In the genomic region with DNA sequence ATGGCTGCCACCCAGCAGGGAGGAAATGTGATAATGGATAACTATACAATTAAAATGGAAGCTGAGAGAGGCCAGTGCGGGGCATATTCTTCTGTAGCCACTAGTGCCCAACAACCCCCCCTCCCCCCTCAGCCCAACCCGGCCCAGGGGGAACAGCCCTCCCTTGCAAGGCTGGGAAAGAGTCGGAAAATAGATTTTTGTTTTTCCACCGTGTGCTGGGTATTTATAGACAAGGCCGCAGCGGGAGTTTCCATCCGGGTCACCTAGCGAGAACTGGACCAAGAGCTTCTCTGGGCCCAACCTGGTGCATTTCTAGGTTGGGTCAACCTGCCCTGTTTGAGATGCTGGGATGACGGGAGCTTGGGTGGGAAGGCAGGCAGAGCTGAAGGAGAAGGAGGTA, we compare ENCODE assay signal across 18 mouse cellular contexts. TPM values are rescaled to one million over a fixed set of nuclear protein-coding genes. Genes with fewer than 3 reads are reported as not detected.
A peak's percentile ranks its signal among the peaks of the same experiment; 100 is the strongest.
DNase-seq lines count a peak whose midpoint lies in the region; ATAC-seq lines count a peak whose summit lies in the region.
"Had no signal": no experiment of that assay in that cellular context is flagged by ENCODE, and none has a peak within 500 bp of the region (broad histone marks: within the 10 kb centered on the region; RNA-seq: fewer than 3 reads in every experiment).

No protein-coding gene starts in this region.

- no peak for ATAC-seq in forebrain, embryonic 13.5 days
- ATAC-seq in forebrain, embryonic 14.5 days = no peak
- ATAC-seq in neural tube, embryonic 11.5 days (ENCODE audit: insufficient read depth, low FRiP score, low TSS enrichment) = no peak
- no peak for ATAC-seq in neural tube, embryonic 15.5 days (ENCODE audit: low FRiP score)
- ATAC-seq in midbrain, embryonic 11.5 days (ENCODE audit: low FRiP score) = peak; percentile 18; the same call in 1 of the 2 replicates
- ATAC-seq: Patski had no signal

- no peaks in the 10 kb centered on the region for H3K36me3 ChIP-seq in forebrain, embryonic 13.5 days (ENCODE audit: poor library complexity, severe bottlenecking)
- H3K36me3 ChIP-seq in forebrain, embryonic 14.5 days (ENCODE audit: control insufficient read depth, insufficient read depth, low read length) = peaks cover 16% of the 10 kb centered on the region; the same call in 1 of the 2 replicates
- no peaks in the 10 kb centered on the region; the same call in 1 of the 2 replicates for H3K36me3 ChIP-seq in neural tube, embryonic 11.5 days (ENCODE audit: control insufficient read depth, insufficient read depth, low read length)
- peaks cover 19% of the 10 kb centered on the region for H3K36me3 ChIP-seq in neural tube, embryonic 15.5 days
- peaks cover 5% of the 10 kb centered on the region; the same call in 1 of the 2 replicates for H3K36me3 ChIP-seq in midbrain, embryonic 11.5 days (ENCODE audit: control insufficient read depth, insufficient read depth, low read length)

- H3K9me3 ChIP-seq in forebrain, embryonic 13.5 days (replicated peaks) = no peaks in the 10 kb centered on the region
- H3K9me3 ChIP-seq in forebrain, embryonic 14.5 days (replicated peaks; ENCODE audit: control insufficient read depth, low read length) = no peaks in the 10 kb centered on the region
- H3K9me3 ChIP-seq in neural tube, embryonic 11.5 days (ENCODE audit: control insufficient read depth, low read length) = no peaks in the 10 kb centered on the region
- no peaks in the 10 kb centered on the region for H3K9me3 ChIP-seq in neural tube, embryonic 15.5 days (replicated peaks)
- no peaks in the 10 kb centered on the region for H3K9me3 ChIP-seq in midbrain, embryonic 11.5 days (ENCODE audit: control insufficient read depth, low read length)
- H3K9me3 ChIP-seq: neural tube, embryonic 13.5 days had no signal

- H3K27ac ChIP-seq in forebrain, embryonic 13.5 days = peak overlapping the region; percentile 46; the same call in 1 of the 2 replicates
- H3K27ac ChIP-seq in forebrain, embryonic 14.5 days (ENCODE audit: low read depth, low read length) = no peak overlapping the region
- H3K27ac ChIP-seq in neural tube, embryonic 11.5 days (ENCODE audit: low read depth, low read length) = 0 out of 2 replicates have a peak overlapping the region, but pooled peaks have one; percentile 14
- H3K27ac ChIP-seq in neural tube, embryonic 15.5 days (replicated peaks) = no peak overlapping the region
- no peak overlapping the region; the same call in 1 of the 2 replicates for H3K27ac ChIP-seq in midbrain, embryonic 11.5 days (ENCODE audit: low read depth, low read length)

- 0 out of 2 replicates have a peak, but pooled peaks cover 2% of the 10 kb centered on the region for H3K27me3 ChIP-seq in forebrain, embryonic 13.5 days
- H3K27me3 ChIP-seq in forebrain, embryonic 14.5 days (replicated peaks; ENCODE audit: control insufficient read depth, insufficient read depth, low read length) = no peaks in the 10 kb centered on the region
- H3K27me3 ChIP-seq in neural tube, embryonic 11.5 days (ENCODE audit: control insufficient read depth, insufficient read depth, low read length) = no peaks in the 10 kb centered on the region
- no peaks in the 10 kb centered on the region for H3K27me3 ChIP-seq in neural tube, embryonic 15.5 days (replicated peaks)
- no peaks in the 10 kb centered on the region for H3K27me3 ChIP-seq in midbrain, embryonic 11.5 days (ENCODE audit: control insufficient read depth, insufficient read depth, low read length)
- H3K27me3 ChIP-seq: neural tube, embryonic 13.5 days; Patski had no signal

- peaks cover 29% of the 10 kb centered on the region for H3K4me1 ChIP-seq in forebrain, embryonic 13.5 days
- H3K4me1 ChIP-seq in forebrain, embryonic 14.5 days (ENCODE audit: control insufficient read depth, insufficient read depth, low read length) = peaks cover 18% of the 10 kb centered on the region
- H3K4me1 ChIP-seq in neural tube, embryonic 11.5 days (ENCODE audit: control insufficient read depth, insufficient read depth, low read length) = peaks cover 15% of the 10 kb centered on the region
- H3K4me1 ChIP-seq in neural tube, embryonic 15.5 days = peaks cover 50% of the 10 kb centered on the region
- H3K4me1 ChIP-seq in midbrain, embryonic 11.5 days (ENCODE audit: control insufficient read depth, insufficient read depth, low read length) = peaks cover 48% of the 10 kb centered on the region

- DNase-seq in forebrain, embryonic 14.5 days (ENCODE audit: low spot score) = no peak
- no peak for DNase-seq in neural tube, embryonic 11.5 days (ENCODE audit: low spot score)
- no peak for DNase-seq in midbrain, embryonic 11.5 days (ENCODE audit: low spot score, missing footprints)
- no peak for DNase-seq in spleen, postnatal 4 days (ENCODE audit: low spot score in 2 of 2)
- DNase-seq in cerebellum, postnatal 4 days (ENCODE audit: low spot score in 2 of 2) = no peak
- no peak for DNase-seq in layer of hippocampus, postnatal 36 days
- DNase-seq: adrenal gland, postnatal 36 days; cerebellum, adult 9-11 months; kidney, adult 9 months; kidney, postnatal 4 days; lung, adult 18-20 months; lung, postnatal 36 days; thymus, adult 2 months had no signal

- no peak overlapping the region; the same call in 1 of the 2 replicates for H3K9ac ChIP-seq in forebrain, embryonic 13.5 days
- H3K9ac ChIP-seq in forebrain, embryonic 14.5 days (ENCODE audit: low read length) = no peak overlapping the region
- H3K9ac ChIP-seq in neural tube, embryonic 11.5 days (ENCODE audit: low read length) = no peak overlapping the region; the same call in 1 of the 2 replicates
- H3K9ac ChIP-seq in neural tube, embryonic 15.5 days (replicated peaks) = no peak overlapping the region
- H3K9ac ChIP-seq in midbrain, embryonic 11.5 days (ENCODE audit: low read length) = no peak overlapping the region
- H3K9ac ChIP-seq: neural tube, embryonic 13.5 days had no signal

- 48% methylated on average over 9 of the region's 9 CpGs for WGBS in forebrain, embryonic 13.5 days
- WGBS in forebrain, embryonic 14.5 days = 50% methylated on average over 9 of the region's 9 CpGs
- 79% methylated on average over 9 of the region's 9 CpGs for whole genome bisulfite sequencing in neural tube, embryonic 11.5 days
- 62% methylated on average over 9 of the region's 9 CpGs for WGBS in neural tube, embryonic 15.5 days
- 67% methylated on average over 9 of the region's 9 CpGs for WGBS in midbrain, embryonic 11.5 days

- H3K4me3 ChIP-seq in forebrain, embryonic 13.5 days = no peak overlapping the region
- H3K4me3 ChIP-seq in forebrain, embryonic 14.5 days (ENCODE audit: low read depth, low read length) = no peak overlapping the region
- no peak overlapping the region for H3K4me3 ChIP-seq in neural tube, embryonic 11.5 days (ENCODE audit: low read depth, low read length)
- no peak overlapping the region for H3K4me3 ChIP-seq in neural tube, embryonic 15.5 days (replicated peaks)
- no peak overlapping the region for H3K4me3 ChIP-seq in midbrain, embryonic 11.5 days (ENCODE audit: low read depth, low read length)
- H3K4me3 ChIP-seq: erythroblast, embryonic 14.5 days; neural tube, embryonic 13.5 days had no signal

- H3K4me2 ChIP-seq in forebrain, embryonic 13.5 days = no peak overlapping the region
- H3K4me2 ChIP-seq in forebrain, embryonic 14.5 days (ENCODE audit: low read length) = no peak overlapping the region
- no peak overlapping the region for H3K4me2 ChIP-seq in neural tube, embryonic 11.5 days (ENCODE audit: low read depth)
- no peak overlapping the region for H3K4me2 ChIP-seq in neural tube, embryonic 15.5 days
- no peak overlapping the region for H3K4me2 ChIP-seq in midbrain, embryonic 11.5 days
- H3K4me2 ChIP-seq: neural tube, embryonic 13.5 days had no signal

RNA-seq across cellular contexts. Expression of a gene that starts 32.2 kb away (rescaled TPM):
- polyA plus RNA-seq in forebrain, embryonic 13.5 days (2015; fragmentation: Nextera tagmentation; extraction: Ambion mirVana) = 5.4 and 8.4 TPM in 2 replicates
- 7.0 and 7.1 TPM in 2 replicates for polyA plus RNA-seq in forebrain, embryonic 14.5 days (2014; fragmentation: Nextera tagmentation; extraction: Ambion mirVana)
- 9.0 and 10.0 TPM in 2 replicates for polyA plus RNA-seq in neural tube, embryonic 11.5 days (2014; fragmentation: Nextera tagmentation; extraction: Ambion mirVana)
- 12.8 and 14.7 TPM in 2 replicates for polyA plus RNA-seq in neural tube, embryonic 15.5 days (2015; fragmentation: Nextera tagmentation; extraction: Ambion mirVana)
- polyA plus RNA-seq in midbrain, embryonic 11.5 days (2014; fragmentation: Nextera tagmentation; extraction: Ambion mirVana) = 7.6 and 9.3 TPM in 2 replicates
- 10 to 100 TPM; 65.7 to 81.0 TPM for total RNA-seq in layer of hippocampus, postnatal 36 days (2021)

RNA-seq across cellular contexts. Expression of a gene that starts 44.2 kb away (rescaled TPM):
- polyA plus RNA-seq in forebrain, embryonic 13.5 days (2015; fragmentation: Nextera tagmentation; extraction: Ambion mirVana) = 0.18 TPM in 1 of 2 replicates, not detected in the other
- 0.43 and 0.67 TPM in 2 replicates for polyA plus RNA-seq in forebrain, embryonic 14.5 days (2014; fragmentation: Nextera tagmentation; extraction: Ambion mirVana)
- 0.23 TPM in 1 of 2 replicates, not detected in the other for polyA plus RNA-seq in neural tube, embryonic 11.5 days (2014; fragmentation: Nextera tagmentation; extraction: Ambion mirVana)
- polyA plus RNA-seq in neural tube, embryonic 15.5 days (2015; fragmentation: Nextera tagmentation; extraction: Ambion mirVana) = 0.28 and 0.42 TPM in 2 replicates
- polyA plus RNA-seq in midbrain, embryonic 11.5 days (2014; fragmentation: Nextera tagmentation; extraction: Ambion mirVana) = not detected in 2 replicates
- total RNA-seq in layer of hippocampus, postnatal 36 days (2021) = under 1 TPM in 1 of 2 experiments, not detected in 1; 0.45 TPM
- total RNA-seq: adrenal gland, postnatal 36 days had no signal
- polyA plus RNA-seq: erythroblast, embryonic 14.5 days had no signal

RNA-seq across cellular contexts. Expression of a gene that starts 49.0 kb away (rescaled TPM):
- polyA plus RNA-seq in forebrain, embryonic 13.5 days (2015; fragmentation: Nextera tagmentation; extraction: Ambion mirVana) = 0.31 and 0.54 TPM in 2 replicates
- 0.27 and 1.7 TPM in 2 replicates for polyA plus RNA-seq in forebrain, embryonic 14.5 days (2014; fragmentation: Nextera tagmentation; extraction: Ambion mirVana)
- polyA plus RNA-seq in neural tube, embryonic 11.5 days (2014; fragmentation: Nextera tagmentation; extraction: Ambion mirVana) = 0.60 and 1.2 TPM in 2 replicates
- 1.1 and 1.7 TPM in 2 replicates for polyA plus RNA-seq in neural tube, embryonic 15.5 days (2015; fragmentation: Nextera tagmentation; extraction: Ambion mirVana)
- polyA plus RNA-seq in midbrain, embryonic 11.5 days (2014; fragmentation: Nextera tagmentation; extraction: Ambion mirVana) = 0.47 and 0.49 TPM in 2 replicates
- 1 to 10 TPM; 2.2 to 2.9 TPM for total RNA-seq in layer of hippocampus, postnatal 36 days (2021)

RNA-seq across cellular contexts. Expression of a gene that starts 58.0 kb away (rescaled TPM):
- 0.15 and 0.34 TPM in 2 replicates for polyA plus RNA-seq in forebrain, embryonic 13.5 days (2015; fragmentation: Nextera tagmentation; extraction: Ambion mirVana)
- 0.30 and 0.41 TPM in 2 replicates for polyA plus RNA-seq in forebrain, embryonic 14.5 days (2014; fragmentation: Nextera tagmentation; extraction: Ambion mirVana)
- polyA plus RNA-seq in neural tube, embryonic 11.5 days (2014; fragmentation: Nextera tagmentation; extraction: Ambion mirVana) = 0.68 and 0.72 TPM in 2 replicates
- 1.1 and 1.5 TPM in 2 replicates for polyA plus RNA-seq in neural tube, embryonic 15.5 days (2015; fragmentation: Nextera tagmentation; extraction: Ambion mirVana)
- 0.27 and 0.50 TPM in 2 replicates for polyA plus RNA-seq in midbrain, embryonic 11.5 days (2014; fragmentation: Nextera tagmentation; extraction: Ambion mirVana)
- total RNA-seq in layer of hippocampus, postnatal 36 days (2021) = 1 to 10 TPM; 1.4 to 1.8 TPM
- polyA plus RNA-seq: erythroblast, embryonic 14.5 days had no signal

Comparison
In these comparisons a context has a peak if more than half of its experiments do, and no peak if none do; other contexts are left out.
1. H3K27ac ChIP-seq: peak in forebrain, embryonic 13.5 days (single experiment) and neural tube, embryonic 11.5 days (single experiment); none in forebrain, embryonic 14.5 days (single experiment), neural tube, embryonic 15.5 days (single experiment) and midbrain, embryonic 11.5 days (single experiment).